Mouse (Mus musculus) midbrain, embryonic 14.5 days (tissue): ENCODE results near the gene Midn. TPM values are rescaled to one million over a fixed set of nuclear protein-coding genes. Genes with fewer than 3 reads are reported as not detected.

Source experiments
- ATAC-seq: fragments of 200-750 bp; cut with Nextera tagmentation; 2 replicates; pipeline ENCODE4 v1.8.0; 2017; ENCODE audit warnings: moderate number of reproducible peaks, moderate library complexity; ENCODE audit not compliant: low FRiP score, low TSS enrichment
- DNase-seq: peaks from one replicate; pipeline ENCODE4 v3.0.0-alpha.2; 2015
- H3K27ac ChIP-seq: fragments of 300-500 bp; sonication (generic); replicated peaks from 2 replicates; pipeline ENCODE4 v1.5.1; 2014; ENCODE audit warnings: mild to moderate bottlenecking, low read depth, low read length, moderate library complexity
- H3K27me3 ChIP-seq: fragments of 300-500 bp; sonication (generic); 2 replicates; pipeline ENCODE4 v1.6.1; 2014; ENCODE audit warnings: low read length, control low read depth, mixed read lengths; ENCODE audit not compliant: control insufficient read depth, insufficient read depth
- H3K36me3 ChIP-seq: fragments of 300-500 bp; sonication (generic); 2 replicates; pipeline ENCODE4 v1.6.1; 2014; ENCODE audit warnings: low read length, control low read depth; ENCODE audit not compliant: control insufficient read depth, insufficient read depth
- H3K4me1 ChIP-seq: fragments of 300-500 bp; sonication (generic); 2 replicates; pipeline ENCODE4 v1.6.1; 2014; ENCODE audit warnings: mild to moderate bottlenecking, antibody characterized with exemption, low read length, control low read depth; ENCODE audit not compliant: control insufficient read depth, insufficient read depth
- H3K4me2 ChIP-seq: fragments of 300-500 bp; sonication (generic); 2 replicates; pipeline ENCODE4 v1.6.1; 2014; ENCODE audit warnings: mild to moderate bottlenecking, low read length, moderate library complexity
- H3K4me3 ChIP-seq: fragments of 300-500 bp; sonication (generic); replicated peaks from 2 replicates; pipeline ENCODE4 v1.5.1; 2014; ENCODE audit warnings: low read depth, low read length
- H3K9ac ChIP-seq: fragments of 300-500 bp; sonication (generic); replicated peaks from 2 replicates; pipeline ENCODE4 v1.6.1; 2014; ENCODE audit warnings: mild to moderate bottlenecking, low read length, moderate library complexity
- H3K9me3 ChIP-seq: fragments of 300-500 bp; sonication (generic); 2 replicates; pipeline ENCODE4 v1.6.1; 2016; ENCODE audit warnings: low read length, control low read depth, mixed read lengths; ENCODE audit not compliant: control insufficient read depth
- WGBS: fragments of 180-500 bp; shearing (Covaris S2); extraction: QIAGEN DNeasy Blood & Tissue Kit; methylation state at CpG from one replicate; pipeline ENCODE4 v1.1.7; 2014; 5-methylcytosine and 5-hydroxymethylcytosine counted together
- polyA plus RNA-seq: library from polyadenylated mRNA; unstranded; fragments of >200 nt; fragmentation: Nextera tagmentation; extraction: Ambion mirVana; gene quantifications from 2 replicates; pipeline ENCODE4 v1.2.1, GENCODE M21; 2014

The Midn gene
- polyA plus RNA-seq, 1 experiment from 2014 or later: 62.6 TPM

GRCm38 (mm10) chr10:80167460-80168037, 19.5 kb downstream of the Midn start:
- Histone ChIP-seq H3K4me3 (peak overlapping the region; percentile 97), H3K27ac (peak overlapping the region; percentile 99), H3K36me3 (peaks cover 29% of the 10 kb centered on the region), H3K9me3 (no peaks in the 10 kb centered on the region), H3K9ac (peak overlapping the region; percentile 99), H3K27me3 (no peaks in the 10 kb centered on the region), H3K4me2 (peak overlapping the region; percentile 95), H3K4me1 (peaks cover 31% of the 10 kb centered on the region)
- under 1% methylated on average over 55 of the region's 55 CpGs for WGBS
- ATAC-seq: peak; percentile 93
- DNase-seq: peak; percentile 99

GRCm38 (mm10) chr10:80168038-80168661, 20.1 kb downstream of the Midn start:
- H3K9ac ChIP-seq: peak overlapping the region; percentile 99
- H3K4me1 ChIP-seq: peaks cover 31% of the 10 kb centered on the region
- ATAC-seq (peak; percentile 38), DNase-seq (peak; percentile 96)
- H3K27me3 ChIP-seq: no peaks in the 10 kb centered on the region
- H3K27ac ChIP-seq: peak overlapping the region; percentile 99
- peaks cover 32% of the 10 kb centered on the region for H3K36me3 ChIP-seq
- H3K9me3 ChIP-seq: no peaks in the 10 kb centered on the region
- peak overlapping the region; percentile 95 for H3K4me2 ChIP-seq
- WGBS: under 1% methylated on average over 48 of the region's 48 CpGs
- H3K4me3 ChIP-seq: peak overlapping the region; percentile 97

GRCm38 (mm10) chr10:80169070-80169469, 21.0 kb downstream of the Midn start:
- 55% methylated on average over 1 of the region's 1 CpGs for WGBS
- Histone ChIP-seq H3K9ac (peak overlapping the region; percentile 99; the same call in 1 of the 2 replicates), H3K9me3 (no peaks in the 10 kb centered on the region), H3K4me3 (peak overlapping the region; percentile 97), H3K36me3 (peaks cover 32% of the 10 kb centered on the region), H3K27ac (no peak overlapping the region), H3K4me2 (peak overlapping the region; percentile 95), H3K4me1 (peaks cover 29% of the 10 kb centered on the region), H3K27me3 (no peaks in the 10 kb centered on the region)
- ATAC-seq: no peak
- DNase-seq: no peak

GRCm38 (mm10) chr10:80169651-80170050, 21.6 kb downstream of the Midn start:
- no peak for ATAC-seq
- H3K4me2 ChIP-seq: no peak overlapping the region

GRCm38 (mm10) chr10:80170052-80170451, 22.0 kb downstream of the Midn start:
- Histone ChIP-seq H3K36me3 (peaks cover 32% of the 10 kb centered on the region), H3K9ac (no peak overlapping the region), H3K4me3 (no peak overlapping the region), H3K4me2 (no peak overlapping the region), H3K4me1 (peaks cover 24% of the 10 kb centered on the region), H3K9me3 (no peaks in the 10 kb centered on the region), H3K27me3 (no peaks in the 10 kb centered on the region), H3K27ac (0 out of 2 replicates have a peak overlapping the region, but pooled peaks have one; percentile 3)
- no peak for DNase-seq
- WGBS: 96% methylated on average over 16 of the region's 16 CpGs
- ATAC-seq: no peak

More at GRCm38 (mm10) chr10:80169651-80170050, 21.6 kb downstream of the Midn start:
- no peak overlapping the region for H3K4me3 ChIP-seq
- peaks cover 24% of the 10 kb centered on the region for H3K4me1 ChIP-seq
- H3K27me3 ChIP-seq: no peaks in the 10 kb centered on the region
- WGBS: 94% methylated on average over 7 of the region's 7 CpGs
- no peak overlapping the region for H3K9ac ChIP-seq
- no peak for DNase-seq
- H3K36me3 ChIP-seq: peaks cover 32% of the 10 kb centered on the region
- H3K27ac ChIP-seq: 0 out of 2 replicates have a peak overlapping the region, but pooled peaks have one; percentile 3
- H3K9me3 ChIP-seq: no peaks in the 10 kb centered on the region

- no peak for ATAC-seq
- Histone ChIP-seq H3K9me3 (no peaks in the 10 kb centered on the region), H3K4me3 (no peak overlapping the region), H3K27ac (no peak overlapping the region), H3K36me3 (peaks cover 32% of the 10 kb centered on the region), H3K27me3 (no peaks in the 10 kb centered on the region), H3K4me1 (peaks cover 20% of the 10 kb centered on the region), H3K4me2 (no peak overlapping the region), H3K9ac (no peak overlapping the region)
- 95% methylated on average over 19 of the region's 19 CpGs for WGBS
- DNase-seq: no peak
These were observed 22.5 kb downstream of the Midn start for GRCm38 (mm10) chr10:80170601-80171021.

GRCm38 (mm10) chr10:80171252-80171651, 23.2 kb downstream of the Midn start:
- H3K4me2 ChIP-seq: 0 out of 2 replicates have a peak overlapping the region, but pooled peaks have one; percentile 10
- 92% methylated on average over 15 of the region's 15 CpGs for WGBS
- no peaks in the 10 kb centered on the region for H3K9me3 ChIP-seq
- H3K27me3 ChIP-seq: no peaks in the 10 kb centered on the region
- peaks cover 14% of the 10 kb centered on the region for H3K4me1 ChIP-seq
- H3K4me3 ChIP-seq: 0 out of 2 replicates have a peak overlapping the region, but pooled peaks have one; percentile 5
- DNase-seq (no peak), ATAC-seq (no peak)
- H3K9ac ChIP-seq: no peak overlapping the region
- peaks cover 32% of the 10 kb centered on the region for H3K36me3 ChIP-seq
- H3K27ac ChIP-seq: peak overlapping the region; percentile 49; the same call in 1 of the 2 replicates

GRCm38 (mm10) chr10:80171760-80172526, 23.9 kb downstream of the Midn start:
- peak overlapping the region; percentile 67 for H3K4me2 ChIP-seq
- 79% methylated on average over 45 of the region's 45 CpGs for WGBS
- peaks cover 14% of the 10 kb centered on the region for H3K4me1 ChIP-seq
- H3K27ac ChIP-seq: peak overlapping the region; percentile 82
- H3K4me3 ChIP-seq: peak overlapping the region; percentile 43; the same call in 1 of the 2 replicates
- DNase-seq (no peak), ATAC-seq (no peak)
- no peaks in the 10 kb centered on the region for H3K9me3 ChIP-seq
- no peaks in the 10 kb centered on the region for H3K27me3 ChIP-seq
- peaks cover 32% of the 10 kb centered on the region for H3K36me3 ChIP-seq
- peak overlapping the region; percentile 57; the same call in 1 of the 2 replicates for H3K9ac ChIP-seq
